Comparison of ENCODE assay signal across 23 mouse cellular contexts in genomic region chr9:31142924-31143323, GRCm38 (mm10). TPM values are rescaled to one million over a fixed set of nuclear protein-coding genes. Genes with fewer than 3 reads are reported as not detected.
A peak's percentile ranks its signal among the peaks of the same experiment; 100 is the strongest.
DNase-seq lines count a peak whose midpoint lies in the region; ATAC-seq and TF ChIP-seq lines count a peak whose summit lies in the region.
"Had no signal": no experiment of that assay in that cellular context is flagged by ENCODE, and none has a peak within 500 bp of the region (broad histone marks: within the 10 kb centered on the region; RNA-seq: fewer than 3 reads in every experiment).

No protein-coding gene starts in this region.

- no peak for DNase-seq in forebrain, embryonic 14.5 days (ENCODE audit: low spot score)
- no peak for DNase-seq in forebrain, postnatal 0 days
- no peak for DNase-seq in CH12.LX (ENCODE audit: extremely low read depth)
- DNase-seq in brain, embryonic 14.5 days (ENCODE audit: low read depth), result peak; percentile 17
- DNase-seq in kidney, postnatal 36 days, result no peak
- DNase-seq: adrenal gland, adult 8-10 months; adrenal gland, postnatal 25 days; cerebellum, adult 18-20 months; cerebellum, adult 9-10 months; cerebellum, postnatal 14 days; gastrocnemius, postnatal 10 days; gastrocnemius, postnatal 36 days; kidney, adult 11 months had no signal

- H3K27me3 ChIP-seq in forebrain, embryonic 14.5 days (replicated peaks; ENCODE audit: control insufficient read depth, insufficient read depth, low read length), result no peaks in the 10 kb centered on the region
- H3K27me3 ChIP-seq in forebrain, postnatal 0 days (ENCODE audit: insufficient read depth, low read length), result no peaks in the 10 kb centered on the region
- H3K27me3 ChIP-seq in C2C12 (ENCODE audit: control insufficient read depth, insufficient read depth, insufficient read length) (no peaks in the 10 kb centered on the region), CH12.LX (replicated peaks) (no peaks in the 10 kb centered on the region)
- H3K27me3 ChIP-seq: embryonic facial prominence, embryonic 12.5 days; forebrain, embryonic 12.5 days; hindbrain, embryonic 12.5 days; intestine, embryonic 15.5 days had no signal

- H3K27ac ChIP-seq in forebrain, embryonic 14.5 days (ENCODE audit: low read depth, low read length), result no peak overlapping the region
- H3K27ac ChIP-seq in forebrain, postnatal 0 days (ENCODE audit: low read depth, low read length), result no peak overlapping the region
- H3K27ac ChIP-seq in CH12.LX (ENCODE audit: insufficient read depth, low read depth), result no peak overlapping the region
- H3K27ac ChIP-seq: embryonic facial prominence, embryonic 12.5 days; forebrain, embryonic 12.5 days; hindbrain, embryonic 12.5 days; intestine, embryonic 15.5 days had no signal

- H3K79me2 ChIP-seq in C2C12 (ENCODE audit: control insufficient read depth, insufficient read depth) (no peaks in the 10 kb centered on the region), CH12.LX (replicated peaks; ENCODE audit: control insufficient read depth, extremely low read depth, insufficient read depth, poor library complexity, severe bottlenecking) (no peaks in the 10 kb centered on the region)

- in situ Hi-C loops in CH12.LX (cut with MboI; ENCODE audit: low pct_ligation_motif_present, low pct_unique_long_range_greater_than_20kb, low sequenced_read_pairs), result no loop called here

- no peaks in the 10 kb centered on the region for H3K4me1 ChIP-seq in forebrain, embryonic 14.5 days (ENCODE audit: control insufficient read depth, insufficient read depth, low read length)
- H3K4me1 ChIP-seq in forebrain, postnatal 0 days (ENCODE audit: insufficient read depth), result no peaks in the 10 kb centered on the region
- peaks cover 18 to 62% of the 10 kb centered on the region in 2 experiments for H3K4me1 ChIP-seq in CH12.LX (ENCODE audit: control insufficient read depth in 1 of 2, insufficient read depth in 2 of 2)
- H3K4me1 ChIP-seq: embryonic facial prominence, embryonic 12.5 days; forebrain, embryonic 12.5 days; hindbrain, embryonic 12.5 days; intestine, embryonic 15.5 days had no signal

- 0 out of 2 replicates have a peak, but pooled peaks have one; percentile 26 for ATAC-seq in forebrain, embryonic 14.5 days
- no peak for ATAC-seq in forebrain, postnatal 0 days
- ATAC-seq: activated CD4-positive, CD25-positive, alpha-beta regulatory T cell, adult 4 months; hindbrain, embryonic 16.5 days; intestine, embryonic 15.5 days had no signal

- no peak for TF ChIP-seq RAD21 in CH12.LX (IDR thresholded peaks at IDR 0.05; ENCODE audit: low read depth, low read length)

- TF ChIP-seq CTCF in forebrain, postnatal 0 days (IDR thresholded peaks at IDR 0.05; ENCODE audit: low read depth), result no peak
- no peak for TF ChIP-seq CTCF in C2C12 (IDR thresholded peaks at IDR 0.05; ENCODE audit: control insufficient read depth, insufficient read depth, insufficient read length)
- no peak for TF ChIP-seq CTCF in CH12.LX (conservative IDR thresholded peaks at IDR 0.05 in 1 of 2, IDR thresholded peaks at IDR 0.05 in 1 of 2; ENCODE audit: low read depth in 2 of 2, low read length in 2 of 2)
- TF ChIP-seq CTCF in brain, embryonic 14.5 days (IDR thresholded peaks at IDR 0.05; ENCODE audit: borderline replicate concordance, extremely low read depth, insufficient read depth, insufficient read length), result no peak

- H3K36me3 ChIP-seq in forebrain, embryonic 14.5 days (ENCODE audit: control insufficient read depth, insufficient read depth, low read length), result peaks cover under 1% of the 10 kb centered on the region; the same call in 1 of the 2 replicates
- H3K36me3 ChIP-seq in forebrain, postnatal 0 days (ENCODE audit: insufficient read depth), result peaks cover 6% of the 10 kb centered on the region; the same call in 1 of the 2 replicates
- H3K36me3 ChIP-seq in C2C12 (ENCODE audit: control insufficient read depth, insufficient read depth) (no peaks in the 10 kb centered on the region), CH12.LX (replicated peaks in 1 of 2; ENCODE audit: control insufficient read depth in 1 of 2, insufficient read depth in 1 of 2, low read length in 1 of 2) (no peaks in the 10 kb centered on the region)
- H3K36me3 ChIP-seq: embryonic facial prominence, embryonic 12.5 days; intestine, embryonic 15.5 days had no signal

- 52% methylated on average over 1 of the region's 1 CpGs for WGBS in forebrain, embryonic 14.5 days
- 51% methylated on average over 1 of the region's 1 CpGs for WGBS in forebrain, postnatal 0 days

- H3K4me2 ChIP-seq in forebrain, embryonic 14.5 days (ENCODE audit: low read length), result no peak overlapping the region
- no peak overlapping the region for H3K4me2 ChIP-seq in forebrain, postnatal 0 days (ENCODE audit: low read depth)
- H3K4me2 ChIP-seq in CH12.LX (ENCODE audit: insufficient read depth, low read depth, poor library complexity, severe bottlenecking), result no peak overlapping the region
- H3K4me2 ChIP-seq: embryonic facial prominence, embryonic 12.5 days; forebrain, embryonic 12.5 days; heart, embryonic 11.5 days; hindbrain, embryonic 12.5 days; intestine, embryonic 15.5 days had no signal

- TF ChIP-seq POLR2A in CH12.LX (IDR thresholded peaks at IDR 0.05; ENCODE audit: low read depth, low read length), result no peak
- no peak for TF ChIP-seq POLR2A in brain, embryonic 14.5 days (IDR thresholded peaks at IDR 0.05; ENCODE audit: borderline replicate concordance, extremely low read depth, insufficient read depth, insufficient read length, poor library complexity, severe bottlenecking)

- TF ChIP-seq EP300 in CH12.LX (IDR thresholded peaks at IDR 0.05; ENCODE audit: low read length), result no peak

- H3K9ac ChIP-seq in forebrain, embryonic 14.5 days (ENCODE audit: low read length), result no peak overlapping the region
- H3K9ac ChIP-seq in forebrain, postnatal 0 days, result no peak overlapping the region
- no peak overlapping the region for H3K9ac ChIP-seq in CH12.LX (ENCODE audit: insufficient read depth, low read depth)
- H3K9ac ChIP-seq: embryonic facial prominence, embryonic 12.5 days; forebrain, embryonic 12.5 days; hindbrain, embryonic 12.5 days; intestine, embryonic 15.5 days had no signal

- H3ac ChIP-seq in C2C12 (ENCODE audit: control insufficient read depth, insufficient read length, low read depth), result no peak overlapping the region

- dilution Hi-C loops in CH12.LX (cut with MboI; ENCODE audit: extremely low pct_ligation_motif_present, extremely low pct_unique_long_range_greater_than_20kb, low sequenced_read_pairs), result no loop called here

- no peaks in the 10 kb centered on the region for H3K79me3 ChIP-seq in C2C12 (ENCODE audit: low read depth)

- H3K9me3 ChIP-seq in forebrain, embryonic 14.5 days (replicated peaks; ENCODE audit: control insufficient read depth, low read length), result no peaks in the 10 kb centered on the region
- no peaks in the 10 kb centered on the region for H3K9me3 ChIP-seq in forebrain, postnatal 0 days (ENCODE audit: low read length)
- no peaks in the 10 kb centered on the region for H3K9me3 ChIP-seq in CH12.LX (replicated peaks; ENCODE audit: low read length)
- H3K9me3 ChIP-seq: embryonic facial prominence, embryonic 12.5 days; forebrain, embryonic 12.5 days; G1E; hindbrain, embryonic 12.5 days; intestine, embryonic 15.5 days had no signal

- no peak overlapping the region for H3K4me3 ChIP-seq in forebrain, embryonic 14.5 days (ENCODE audit: low read depth, low read length)
- H3K4me3 ChIP-seq in forebrain, postnatal 0 days (ENCODE audit: low read depth, low read length), result no peak overlapping the region
- no peak overlapping the region for H3K4me3 ChIP-seq in C2C12 (ENCODE audit: insufficient read depth, poor library complexity, severe bottlenecking)
- no peak overlapping the region for H3K4me3 ChIP-seq in CH12.LX (replicated peaks in 1 of 3; ENCODE audit: low read depth in 2 of 3, low read length in 2 of 3, poor library complexity in 1 of 3)
- H3K4me3 ChIP-seq: embryonic facial prominence, embryonic 12.5 days; erythroblast, embryonic 14.5 days; forebrain, embryonic 12.5 days; hindbrain, embryonic 12.5 days; intestine, embryonic 15.5 days had no signal

TF ChIP-seq in C2C12, 6 proteins besides CTCF, POLR2A, EP300 and RAD21:
- TF ChIP-seq MYOD1 (IDR thresholded peaks at IDR 0.05; ENCODE audit: control insufficient read depth, insufficient read length, low read depth) (peak; percentile 60), USF1 (IDR thresholded peaks at IDR 0.05; ENCODE audit: low read depth) (no peak), MYOG (IDR thresholded peaks at IDR 0.05; ENCODE audit: control insufficient read depth, extremely low read depth, insufficient read length) (no peak), MAX (IDR thresholded peaks at IDR 0.05) (no peak), CEBPB (IDR thresholded peaks at IDR 0.05; ENCODE audit: low read depth) (no peak), FOSL1 (IDR thresholded peaks at IDR 0.05; ENCODE audit: insufficient read depth, low read length, poor library complexity, severe bottlenecking) (no peak)
TF ChIP-seq in C2C12: peak in this region for 1.

TF ChIP-seq in CH12.LX, 34 proteins besides CTCF, POLR2A, EP300 and RAD21:
- TF ChIP-seq MAX (IDR thresholded peaks at IDR 0.05; ENCODE audit: low read length) (no peak), PAX5 (IDR thresholded peaks at IDR 0.05; ENCODE audit: low read length) (no peak), MAFK (IDR thresholded peaks at IDR 0.05; ENCODE audit: insufficient replicate concordance, low read length) (no peak), ZKSCAN1 (IDR thresholded peaks at IDR 0.05; ENCODE audit: borderline replicate concordance, low read depth, low read length) (0 out of 2 replicates have a peak, but pooled peaks have one; percentile 36)

RNA-seq across cellular contexts. Expression of gene St14, which starts 11.3 kb away (rescaled TPM):
- polyA plus RNA-seq in forebrain, embryonic 14.5 days (2014; fragmentation: Nextera tagmentation; extraction: Ambion mirVana), result 0.18 and 0.27 TPM in 2 replicates
- 0.38 and 0.81 TPM in 2 replicates for total RNA-seq in forebrain, postnatal 0 days (2014; rRNA removed)
- 0.35 and 0.44 TPM in 2 replicates for polyA plus RNA-seq in forebrain, postnatal 0 days (2015; fragmentation: Nextera tagmentation; extraction: Ambion mirVana)
- polyA plus RNA-seq in C2C12 (2012; fragmentation: generic; extraction: Trizol), result 0.02 TPM
- total RNA-seq in CH12.LX (2012; rRNA removed), result 8.9 and 10.9 TPM in 2 replicates
- 4.3 and 5.2 TPM in 2 replicates for total RNA-seq in CH12.LX (2014; rRNA removed)
- 8.6 and 9.6 TPM in 2 replicates for polyA plus RNA-seq in CH12.LX (2012; ENCODE audit: insufficient read length, low read depth)
- 1.00 and 1.7 TPM in 2 replicates for polyA plus RNA-seq in brain, embryonic 14.5 days (2012; rRNA removed)
- total RNA-seq: gastrocnemius, postnatal 36 days had no signal
- polyA plus RNA-seq: G1E had no signal
